Mouse (Mus musculus): ENCODE results near the gene Cox4i2. TPM values are rescaled to one million over a fixed set of nuclear protein-coding genes. Genes with fewer than 3 reads are reported as not detected.

Cox4i2 gene
- polyA plus RNA-seq (2014; fragmentation: Illumina TruSeq; extraction: RNeasy Lipid Tissue Mini Kit (QIAGEN cat#74804); ENCODE audit: low read depth, low replicate concordance) = not detected

DNA sequence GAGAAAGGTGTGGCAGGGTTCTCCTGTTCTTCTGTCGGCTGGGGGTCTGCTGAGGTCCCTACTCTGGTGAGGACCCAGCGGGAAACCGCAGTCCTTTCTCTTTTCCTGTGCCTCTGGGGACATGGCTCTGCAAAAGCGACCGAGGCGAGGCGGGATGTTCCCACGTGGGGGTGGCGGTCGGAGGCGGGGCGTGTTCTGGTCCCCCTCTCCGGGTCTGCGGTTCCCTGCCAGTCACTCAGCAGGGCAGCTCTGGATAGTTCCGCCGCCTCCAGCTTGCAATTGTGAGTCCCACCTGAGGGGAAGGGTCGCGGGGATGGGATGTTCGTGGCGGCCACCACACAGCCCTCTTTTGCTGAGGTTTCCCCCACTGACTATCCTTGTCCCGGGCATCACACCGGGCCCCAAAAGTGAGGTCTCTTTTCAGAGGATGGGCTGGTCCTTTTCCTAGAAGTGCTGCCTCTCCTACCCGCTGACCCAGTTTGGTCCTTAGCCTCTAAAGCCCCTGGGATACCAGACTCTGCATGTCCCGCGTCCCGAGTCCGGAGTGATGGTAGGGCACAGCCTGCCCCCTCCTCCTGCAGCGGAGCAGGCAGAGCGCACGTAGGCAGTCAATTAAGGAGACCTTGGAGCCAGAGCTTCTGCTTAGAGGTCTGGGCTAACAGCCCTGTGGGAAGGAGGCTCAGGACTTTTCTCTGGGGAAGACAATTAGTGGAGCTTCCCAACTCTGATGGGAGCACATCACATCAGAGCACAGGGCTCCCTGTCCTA lies at the start of gene Cox4i2:
TSS of gene Cox4i2 (plus strand) at position 230 of the 768 bp plus-strand sequence.

DNA sequence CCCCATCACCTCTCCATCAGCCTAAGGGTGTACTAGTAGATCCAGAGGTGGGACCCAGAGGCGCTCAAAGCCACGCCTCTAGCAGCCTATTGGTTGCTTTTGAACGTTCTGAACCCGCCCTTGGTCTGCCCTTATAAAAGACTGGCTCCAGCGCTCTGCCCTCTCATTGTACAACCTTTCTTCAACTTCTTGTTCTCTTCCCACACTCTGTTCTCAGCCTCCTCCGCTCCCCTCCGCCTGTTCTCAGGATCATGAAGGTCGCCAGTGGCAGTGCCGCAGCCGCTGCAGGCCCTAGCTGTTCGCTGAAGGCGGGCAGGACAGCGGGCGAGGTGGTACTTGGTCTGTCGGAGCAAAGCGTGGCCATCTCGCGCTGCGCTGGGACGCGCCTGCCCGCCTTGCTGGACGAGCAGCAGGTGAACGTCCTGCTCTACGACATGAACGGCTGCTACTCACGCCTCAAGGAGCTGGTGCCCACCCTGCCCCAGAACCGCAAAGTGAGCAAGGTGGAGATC lies 17.8 kb upstream of the Cox4i2 start, which contains the start of gene Id1:
TSS of gene Id1 (plus strand) at position 162 of the 512 bp plus-strand sequence.

Other genes starting within 250 kb of the Cox4i2 start
- gene Defb26, start 242.5 kb upstream of the Cox4i2 start, polyA plus RNA-seq (2014; fragmentation: Illumina TruSeq; extraction: RNeasy Lipid Tissue Mini Kit (QIAGEN cat#74804); ENCODE audit: low read depth, low replicate concordance) = 2.1 TPM
- gene Defb28, start 235.9 kb upstream of the Cox4i2 start, polyA plus RNA-seq (2014; fragmentation: Illumina TruSeq; extraction: RNeasy Lipid Tissue Mini Kit (QIAGEN cat#74804); ENCODE audit: low read depth, low replicate concordance) = not detected
- 44.8 TPM for gene Defb29, start 214.1 kb upstream of the Cox4i2 start, polyA plus RNA-seq (2014; fragmentation: Illumina TruSeq; extraction: RNeasy Lipid Tissue Mini Kit (QIAGEN cat#74804); ENCODE audit: low read depth, low replicate concordance)
- gene Gm17416, start 184.8 kb upstream of the Cox4i2 start, polyA plus RNA-seq (2014; fragmentation: Illumina TruSeq; extraction: RNeasy Lipid Tissue Mini Kit (QIAGEN cat#74804); ENCODE audit: low read depth, low replicate concordance) = not detected
- gene Defb21, start 181.4 kb upstream of the Cox4i2 start, polyA plus RNA-seq (2014; fragmentation: Illumina TruSeq; extraction: RNeasy Lipid Tissue Mini Kit (QIAGEN cat#74804); ENCODE audit: low read depth, low replicate concordance) = not detected
- not detected for gene Defb19, start 173.9 kb upstream of the Cox4i2 start, polyA plus RNA-seq (2014; fragmentation: Illumina TruSeq; extraction: RNeasy Lipid Tissue Mini Kit (QIAGEN cat#74804); ENCODE audit: low read depth, low replicate concordance)
- gene Defb45, start 154.8 kb upstream of the Cox4i2 start, polyA plus RNA-seq (2014; fragmentation: Illumina TruSeq; extraction: RNeasy Lipid Tissue Mini Kit (QIAGEN cat#74804); ENCODE audit: low read depth, low replicate concordance) = not detected
- not detected for gene Defb36, start 149.8 kb upstream of the Cox4i2 start, polyA plus RNA-seq (2014; fragmentation: Illumina TruSeq; extraction: RNeasy Lipid Tissue Mini Kit (QIAGEN cat#74804); ENCODE audit: low read depth, low replicate concordance)
- not detected for gene Defb25, start 131.1 kb upstream of the Cox4i2 start, polyA plus RNA-seq (2014; fragmentation: Illumina TruSeq; extraction: RNeasy Lipid Tissue Mini Kit (QIAGEN cat#74804); ENCODE audit: low read depth, low replicate concordance)
- 1.3 TPM for gene Rem1, start 127.2 kb upstream of the Cox4i2 start, polyA plus RNA-seq (2014; fragmentation: Illumina TruSeq; extraction: RNeasy Lipid Tissue Mini Kit (QIAGEN cat#74804); ENCODE audit: low read depth, low replicate concordance)
- gene H13, start 84.7 kb upstream of the Cox4i2 start, polyA plus RNA-seq (2014; fragmentation: Illumina TruSeq; extraction: RNeasy Lipid Tissue Mini Kit (QIAGEN cat#74804); ENCODE audit: low read depth, low replicate concordance) = 32.4 TPM
- gene Mcts2, start 67.1 kb upstream of the Cox4i2 start, polyA plus RNA-seq (2014; fragmentation: Illumina TruSeq; extraction: RNeasy Lipid Tissue Mini Kit (QIAGEN cat#74804); ENCODE audit: low read depth, low replicate concordance) = 24.4 TPM
- 27.5 TPM for gene Id1, start 17.9 kb upstream of the Cox4i2 start, polyA plus RNA-seq (2014; fragmentation: Illumina TruSeq; extraction: RNeasy Lipid Tissue Mini Kit (QIAGEN cat#74804); ENCODE audit: low read depth, low replicate concordance)
- gene Bcl2l1, start 77.6 kb downstream of the Cox4i2 start, polyA plus RNA-seq (2014; fragmentation: Illumina TruSeq; extraction: RNeasy Lipid Tissue Mini Kit (QIAGEN cat#74804); ENCODE audit: low read depth, low replicate concordance) = 36.9 TPM
- 1.5 TPM for gene Tpx2, start 93.8 kb downstream of the Cox4i2 start, polyA plus RNA-seq (2014; fragmentation: Illumina TruSeq; extraction: RNeasy Lipid Tissue Mini Kit (QIAGEN cat#74804); ENCODE audit: low read depth, low replicate concordance)
- not detected for gene Mylk2, start 157.2 kb downstream of the Cox4i2 start, polyA plus RNA-seq (2014; fragmentation: Illumina TruSeq; extraction: RNeasy Lipid Tissue Mini Kit (QIAGEN cat#74804); ENCODE audit: low read depth, low replicate concordance)
- gene Foxs1, start 179.0 kb downstream of the Cox4i2 start, polyA plus RNA-seq (2014; fragmentation: Illumina TruSeq; extraction: RNeasy Lipid Tissue Mini Kit (QIAGEN cat#74804); ENCODE audit: low read depth, low replicate concordance) = not detected
- gene Dusp15, start 197.5 kb downstream of the Cox4i2 start, polyA plus RNA-seq (2014; fragmentation: Illumina TruSeq; extraction: RNeasy Lipid Tissue Mini Kit (QIAGEN cat#74804); ENCODE audit: low read depth, low replicate concordance) = 7.7 TPM
- gene Ttll9, start 208.3 kb downstream of the Cox4i2 start, polyA plus RNA-seq (2014; fragmentation: Illumina TruSeq; extraction: RNeasy Lipid Tissue Mini Kit (QIAGEN cat#74804); ENCODE audit: low read depth, low replicate concordance) = not detected

All from kidney, adult 10 weeks (tissue).